Mouse (Mus musculus): ENCODE measurements around the gene Pola1. TPM values are rescaled to one million over a fixed set of nuclear protein-coding genes. Genes with fewer than 3 reads are reported as not detected.
A peak's percentile ranks its signal among the peaks of the same experiment; 100 is the strongest.

Gene Pola1
- polyA plus RNA-seq, 3 experiments from 2014 or later: 7.4 to 27.6 (median 7.7) TPM

GRCm38 (mm10) chrX:93288339-93288738 is 343.6 kb downstream of the Pola1 start:
- ATAC-seq: no peak

- ATAC-seq: peak; percentile 80
Measured at GRCm38 (mm10) chrX:93286291-93286893, 345.6 kb downstream of the Pola1 start, which contains the start of gene Arx. Gene Arx (plus strand): TSS chrX:93286445.

GRCm38 (mm10) chrX:93285091-93285490 is 346.9 kb downstream of the Pola1 start:
- ATAC-seq: no peak

- no peak for ATAC-seq
Measured at GRCm38 (mm10) chrX:93281756-93282155, 350.2 kb downstream of the Pola1 start.

GRCm38 (mm10) chrX:93281028-93281723 is 350.8 kb downstream of the Pola1 start:
- ATAC-seq: no peak

GRCm38 (mm10) chrX:93279940-93280339 is 352.0 kb downstream of the Pola1 start:
- no peak for ATAC-seq

- no peak for ATAC-seq
Measured at GRCm38 (mm10) chrX:93275689-93276088, 356.3 kb downstream of the Pola1 start.

Other genes starting within 250 kb of the Pola1 start
- gene Pcyt1b, start 22.7 kb upstream of the Pola1 start, polyA plus RNA-seq (2017; shearing (Covaris generic)): 1 to 10 TPM; 1.4 to 3.2 (median 1.5) TPM
- gene Pdk3, start 200.0 kb upstream of the Pola1 start, polyA plus RNA-seq (2017; shearing (Covaris generic)): 10 to 100 TPM; 16.2 to 35.5 (median 20.8) TPM

Data from inflammation-experienced regulatory T-cells, adult 6 months (primary cell).